Mouse (Mus musculus): Measurements from ENCODE around the gene Zdhhc19. TPM values are rescaled to one million over a fixed set of nuclear protein-coding genes. Genes with fewer than 3 reads are reported as not detected.

Zdhhc19 gene
- polyA plus RNA-seq, 1 experiment = not detected

DNA sequence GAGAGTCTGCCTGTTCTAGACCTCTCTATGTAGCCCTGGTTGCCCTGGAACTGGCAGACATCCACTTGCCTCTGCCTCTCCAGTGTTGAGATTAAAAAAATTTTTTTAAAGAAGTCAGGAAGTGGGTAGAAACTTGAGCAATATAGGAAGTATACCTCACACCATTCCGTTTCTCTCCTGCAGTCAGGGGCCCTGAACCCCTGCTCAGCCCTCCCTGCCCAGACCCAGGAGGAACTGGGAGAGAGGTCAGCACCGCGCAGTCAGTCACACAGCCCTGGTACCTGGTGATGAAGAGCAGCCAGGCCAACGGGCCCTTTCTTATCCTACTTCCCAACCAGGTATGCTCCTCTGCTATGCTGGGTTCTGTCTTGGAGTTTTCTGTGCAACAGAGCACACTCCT is 54.0 kb downstream of the Zdhhc19 start:
- H3K36me3 ChIP-seq (ENCODE audit: control insufficient read depth, insufficient read depth, low read length, poor library complexity, severe bottlenecking) = no peaks in the 10 kb centered on the region
- H3K27ac ChIP-seq (ENCODE audit: insufficient read depth, low read length) = no peak overlapping the region
- H3K9ac ChIP-seq (ENCODE audit: low read depth, poor library complexity, severe bottlenecking) = no peak overlapping the region
- TF ChIP-seq CTCF (IDR thresholded peaks at IDR 0.05; ENCODE audit: low read depth, low read length) (no peak), EP300 (IDR thresholded peaks at IDR 0.05; ENCODE audit: insufficient read depth, low read depth, low read length) (no peak), POLR2A (IDR thresholded peaks at IDR 0.05; ENCODE audit: insufficient read depth, low read length) (no peak)
- no peaks in the 10 kb centered on the region for H3K4me1 ChIP-seq (ENCODE audit: control insufficient read depth, insufficient read depth, low read length)
- no peak overlapping the region for H3K4me3 ChIP-seq (ENCODE audit: low read depth, low read length)
- no peaks in the 10 kb centered on the region for H3K9me3 ChIP-seq (replicated peaks; ENCODE audit: control insufficient read depth, insufficient read depth, low read length, poor library complexity, severe bottlenecking)
- H3K27me3 ChIP-seq (ENCODE audit: control insufficient read depth, insufficient read depth, low read length, poor library complexity, severe bottlenecking) = no peaks in the 10 kb centered on the region

DNA sequence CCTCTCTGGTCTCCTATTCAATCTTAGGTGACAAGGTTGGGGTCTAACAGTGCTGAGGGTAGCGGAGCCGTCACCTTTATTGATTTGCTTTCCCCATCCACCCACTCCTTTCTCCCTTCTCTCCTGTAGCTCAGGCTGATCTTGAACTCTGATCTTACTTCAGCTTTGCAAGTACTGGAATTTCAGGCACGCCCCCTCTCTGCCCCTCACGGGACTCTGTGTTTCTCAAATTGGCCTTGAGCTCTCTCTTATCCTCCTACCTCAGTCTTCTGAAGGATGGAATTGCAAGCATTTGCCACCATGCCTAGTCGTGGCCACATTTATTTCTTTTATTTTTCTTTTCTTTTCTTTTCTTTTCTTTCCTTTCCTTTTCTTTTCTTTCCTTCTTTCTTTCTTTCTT is 54.4 kb downstream of the Zdhhc19 start:
- no peaks in the 10 kb centered on the region for H3K36me3 ChIP-seq (ENCODE audit: control insufficient read depth, insufficient read depth, low read length, poor library complexity, severe bottlenecking)
- no peaks in the 10 kb centered on the region for H3K4me1 ChIP-seq (ENCODE audit: control insufficient read depth, insufficient read depth, low read length)
- H3K9ac ChIP-seq (ENCODE audit: low read depth, poor library complexity, severe bottlenecking) = no peak overlapping the region
- H3K27ac ChIP-seq (ENCODE audit: insufficient read depth, low read length) = no peak overlapping the region
- no peaks in the 10 kb centered on the region for H3K27me3 ChIP-seq (ENCODE audit: control insufficient read depth, insufficient read depth, low read length, poor library complexity, severe bottlenecking)
- H3K4me3 ChIP-seq (ENCODE audit: low read depth, low read length) = no peak overlapping the region
- H3K9me3 ChIP-seq (replicated peaks; ENCODE audit: control insufficient read depth, insufficient read depth, low read length, poor library complexity, severe bottlenecking) = no peaks in the 10 kb centered on the region
- TF ChIP-seq EP300 (IDR thresholded peaks at IDR 0.05; ENCODE audit: insufficient read depth, low read depth, low read length) (no peak), POLR2A (IDR thresholded peaks at IDR 0.05; ENCODE audit: insufficient read depth, low read length) (no peak), CTCF (IDR thresholded peaks at IDR 0.05; ENCODE audit: low read depth, low read length) (no peak)

DNA sequence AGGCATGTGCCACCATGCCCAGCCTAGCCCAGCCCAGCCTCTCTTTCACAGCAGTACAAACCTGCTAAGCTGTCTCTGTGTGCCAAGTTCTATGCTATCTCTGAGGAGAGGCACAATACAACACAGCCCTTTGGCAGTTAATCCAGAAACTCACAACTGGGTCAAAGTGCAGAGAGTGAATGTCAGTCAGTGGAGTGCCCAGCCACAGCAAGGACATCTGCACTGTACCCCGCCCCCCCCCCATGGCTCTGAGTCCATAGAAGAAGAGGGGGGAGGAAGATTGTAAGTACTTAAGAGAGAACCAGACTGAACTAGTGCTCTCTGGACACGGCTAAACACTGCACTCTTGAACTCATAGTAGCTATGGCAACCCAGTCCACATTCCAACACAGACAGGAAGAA is 55.3 kb downstream of the Zdhhc19 start:
- Histone ChIP-seq H3K27ac (ENCODE audit: insufficient read depth, low read length) (0 out of 2 replicates have a peak overlapping the region, but pooled peaks have one; percentile 13), H3K4me1 (ENCODE audit: control insufficient read depth, insufficient read depth, low read length) (no peaks in the 10 kb centered on the region), H3K27me3 (ENCODE audit: control insufficient read depth, insufficient read depth, low read length, poor library complexity, severe bottlenecking) (no peaks in the 10 kb centered on the region), H3K9ac (ENCODE audit: low read depth, poor library complexity, severe bottlenecking) (no peak overlapping the region), H3K4me3 (ENCODE audit: low read depth, low read length) (no peak overlapping the region), H3K36me3 (ENCODE audit: control insufficient read depth, insufficient read depth, low read length, poor library complexity, severe bottlenecking) (no peaks in the 10 kb centered on the region), H3K9me3 (replicated peaks; ENCODE audit: control insufficient read depth, insufficient read depth, low read length, poor library complexity, severe bottlenecking) (no peaks in the 10 kb centered on the region)
- TF ChIP-seq POLR2A (IDR thresholded peaks at IDR 0.05; ENCODE audit: insufficient read depth, low read length) = no peak
- no peak for TF ChIP-seq CTCF (IDR thresholded peaks at IDR 0.05; ENCODE audit: low read depth, low read length)

DNA sequence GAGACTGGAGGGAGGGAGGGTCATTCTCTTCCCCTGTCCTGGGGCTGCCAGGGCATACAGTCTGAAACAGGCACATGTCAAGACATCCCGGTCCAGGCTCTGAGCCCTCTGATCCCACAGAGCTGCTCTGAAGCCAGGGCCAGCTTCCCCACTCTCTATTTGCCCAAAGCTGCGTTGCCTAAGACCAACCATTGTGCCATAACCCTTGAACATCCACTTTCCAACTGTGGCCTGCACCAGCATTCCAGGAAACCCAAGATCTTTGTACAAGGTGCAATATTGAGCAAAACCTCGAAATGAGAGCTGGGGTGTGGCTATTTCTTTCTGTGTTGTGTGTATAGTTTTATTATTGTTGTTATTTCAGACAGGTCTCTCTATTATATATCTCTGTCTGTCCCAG is 59.5 kb downstream of the Zdhhc19 start:
- H3K27me3 ChIP-seq (ENCODE audit: control insufficient read depth, insufficient read depth, low read length, poor library complexity, severe bottlenecking) = no peaks in the 10 kb centered on the region
- TF ChIP-seq CTCF (IDR thresholded peaks at IDR 0.05; ENCODE audit: low read depth, low read length) = no peak
- no peak for TF ChIP-seq POLR2A (IDR thresholded peaks at IDR 0.05; ENCODE audit: insufficient read depth, low read length)
- no peak for TF ChIP-seq EP300 (IDR thresholded peaks at IDR 0.05; ENCODE audit: insufficient read depth, low read depth, low read length)
- H3K27ac ChIP-seq (ENCODE audit: insufficient read depth, low read length) = no peak overlapping the region
- H3K36me3 ChIP-seq (ENCODE audit: control insufficient read depth, insufficient read depth, low read length, poor library complexity, severe bottlenecking) = no peaks in the 10 kb centered on the region
- H3K9me3 ChIP-seq (replicated peaks; ENCODE audit: control insufficient read depth, insufficient read depth, low read length, poor library complexity, severe bottlenecking) = no peaks in the 10 kb centered on the region
- H3K4me3 ChIP-seq (ENCODE audit: low read depth, low read length) = no peak overlapping the region
- H3K9ac ChIP-seq (ENCODE audit: low read depth, poor library complexity, severe bottlenecking) = no peak overlapping the region
- H3K4me1 ChIP-seq (ENCODE audit: control insufficient read depth, insufficient read depth, low read length) = no peaks in the 10 kb centered on the region

DNA sequence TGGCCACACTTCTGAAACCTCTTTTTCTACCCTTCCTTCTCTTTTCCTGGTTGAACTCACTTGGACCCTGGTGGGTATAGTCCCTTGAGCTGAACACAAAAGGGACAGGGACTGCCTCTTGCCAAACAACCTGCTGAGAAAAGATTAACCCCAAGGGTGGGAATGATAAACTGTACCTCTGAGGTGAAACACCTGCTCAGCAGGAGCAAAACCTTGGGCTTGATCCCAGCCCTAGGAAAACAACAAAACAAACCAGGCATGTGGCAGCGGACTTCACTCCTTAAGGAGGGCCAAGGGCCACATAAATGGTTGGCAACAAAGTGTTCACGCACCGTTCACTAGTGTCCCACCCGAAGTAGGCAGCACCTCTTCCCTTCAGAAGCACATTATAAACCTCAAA is 63.4 kb downstream of the Zdhhc19 start:
- Histone ChIP-seq H3K27me3 (ENCODE audit: control insufficient read depth, insufficient read depth, low read length, poor library complexity, severe bottlenecking) (no peaks in the 10 kb centered on the region), H3K4me3 (ENCODE audit: low read depth, low read length) (no peak overlapping the region), H3K9me3 (replicated peaks; ENCODE audit: control insufficient read depth, insufficient read depth, low read length, poor library complexity, severe bottlenecking) (no peaks in the 10 kb centered on the region), H3K4me1 (ENCODE audit: control insufficient read depth, insufficient read depth, low read length) (no peaks in the 10 kb centered on the region), H3K27ac (ENCODE audit: insufficient read depth, low read length) (no peak overlapping the region), H3K9ac (ENCODE audit: low read depth, poor library complexity, severe bottlenecking) (no peak overlapping the region), H3K36me3 (ENCODE audit: control insufficient read depth, insufficient read depth, low read length, poor library complexity, severe bottlenecking) (no peaks in the 10 kb centered on the region)
- TF ChIP-seq POLR2A (IDR thresholded peaks at IDR 0.05; ENCODE audit: insufficient read depth, low read length) = no peak
- no peak for TF ChIP-seq CTCF (IDR thresholded peaks at IDR 0.05; ENCODE audit: low read depth, low read length)
- no peak for TF ChIP-seq EP300 (IDR thresholded peaks at IDR 0.05; ENCODE audit: insufficient read depth, low read depth, low read length)

DNA sequence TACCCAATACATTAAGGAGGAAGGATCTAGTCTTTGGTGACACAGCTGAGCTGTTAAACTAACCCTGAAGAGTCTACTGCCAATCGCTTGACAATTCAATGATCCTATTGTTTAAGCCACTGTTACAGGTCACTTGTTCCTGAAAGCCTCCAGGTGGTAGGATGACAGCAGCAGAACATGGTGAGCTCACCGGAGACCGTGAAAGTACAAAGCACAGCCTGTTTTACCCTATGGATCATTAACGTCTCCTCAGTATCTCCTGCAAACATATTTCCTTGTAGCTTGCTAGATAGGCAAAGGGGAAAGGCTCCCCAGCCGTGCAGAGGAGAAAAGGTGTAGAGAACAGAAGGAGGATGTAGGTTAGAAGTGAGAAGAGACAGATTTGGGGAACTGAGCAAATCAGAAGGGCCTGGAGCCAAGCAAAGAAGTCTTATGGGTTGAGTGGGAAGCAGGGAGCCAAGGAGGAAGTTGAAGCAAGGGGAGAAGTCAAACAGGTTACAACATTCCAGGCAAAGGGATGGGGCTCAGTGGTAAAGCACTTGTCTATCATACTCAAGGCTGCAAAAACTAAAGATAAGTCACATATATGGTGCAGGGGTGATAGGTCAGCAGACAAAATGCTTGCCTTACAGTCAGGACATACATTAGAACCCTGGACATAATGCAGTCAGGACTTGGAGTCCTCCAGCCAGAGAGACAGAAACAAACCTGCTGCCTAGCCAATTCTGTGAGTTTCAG is 67.2 kb downstream of the Zdhhc19 start:
- H3K36me3 ChIP-seq (ENCODE audit: control insufficient read depth, insufficient read depth, low read length, poor library complexity, severe bottlenecking) = no peaks in the 10 kb centered on the region
- no peaks in the 10 kb centered on the region for H3K4me1 ChIP-seq (ENCODE audit: control insufficient read depth, insufficient read depth, low read length)
- no peaks in the 10 kb centered on the region for H3K27me3 ChIP-seq (ENCODE audit: control insufficient read depth, insufficient read depth, low read length, poor library complexity, severe bottlenecking)
- no peak overlapping the region for H3K9ac ChIP-seq (ENCODE audit: low read depth, poor library complexity, severe bottlenecking)
- no peak overlapping the region for H3K4me3 ChIP-seq (ENCODE audit: low read depth, low read length)
- no peak overlapping the region for H3K27ac ChIP-seq (ENCODE audit: insufficient read depth, low read length)
- no peaks in the 10 kb centered on the region for H3K9me3 ChIP-seq (replicated peaks; ENCODE audit: control insufficient read depth, insufficient read depth, low read length, poor library complexity, severe bottlenecking)
- TF ChIP-seq POLR2A (IDR thresholded peaks at IDR 0.05; ENCODE audit: insufficient read depth, low read length) (no peak), EP300 (IDR thresholded peaks at IDR 0.05; ENCODE audit: insufficient read depth, low read depth, low read length) (no peak), CTCF (IDR thresholded peaks at IDR 0.05; ENCODE audit: low read depth, low read length) (no peak)
